ENCODE assay signal across 28 mouse cellular contexts in the genomic region with DNA sequence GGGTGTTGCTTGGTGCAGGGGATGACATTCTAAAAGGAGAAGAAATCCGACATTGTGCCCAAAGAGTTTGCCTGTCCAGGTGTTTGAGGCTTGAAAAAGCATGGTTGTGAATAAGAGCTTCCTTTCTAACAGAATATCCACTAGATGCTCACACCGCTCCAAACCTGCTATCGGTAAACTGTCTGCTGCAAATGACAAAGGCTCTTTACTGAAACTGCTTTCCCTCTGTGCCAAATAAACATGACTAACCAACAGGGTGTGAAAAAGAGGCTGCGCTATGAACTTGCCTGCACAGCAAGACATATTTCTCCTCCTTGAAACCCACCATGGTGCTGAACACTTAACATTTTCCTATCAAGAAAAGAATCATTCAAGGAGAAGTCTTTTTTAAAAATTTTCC. TPM values are rescaled to one million over a fixed set of nuclear protein-coding genes. Genes with fewer than 3 reads are reported as not detected.
DNase-seq lines count a peak whose midpoint lies in the region; ATAC-seq and TF ChIP-seq lines count a peak whose summit lies in the region.
"Had no signal": no experiment of that assay in that cellular context is flagged by ENCODE, and none has a peak within 500 bp of the region (broad histone marks: within the 10 kb centered on the region; RNA-seq: fewer than 3 reads in every experiment).

No protein-coding gene starts in this region.

- peaks cover 8% of the 10 kb centered on the region; the same call in 1 of the 2 replicates for H3K4me1 ChIP-seq in cerebellum, adult 2 months (ENCODE audit: control insufficient read depth, insufficient read depth, low read length)
- no peaks in the 10 kb centered on the region for H3K4me1 ChIP-seq in hindbrain, postnatal 0 days (ENCODE audit: insufficient read depth, low read length)
- H3K4me1 ChIP-seq in hindbrain, embryonic 14.5 days (replicated peaks; ENCODE audit: control insufficient read depth, insufficient read depth, low read length) = no peaks in the 10 kb centered on the region
- H3K4me1 ChIP-seq: embryonic facial prominence, embryonic 12.5 days; hindbrain, embryonic 10.5 days; intestine, embryonic 15.5 days; limb, embryonic 12.5 days; liver, embryonic 15.5 days; midbrain, embryonic 10.5 days; midbrain, embryonic 15.5 days; neural tube, embryonic 12.5 days had no signal

- no peak overlapping the region for H3K4me3 ChIP-seq in cerebellum, adult 2 months (replicated peaks; ENCODE audit: insufficient read depth, low read depth, low read length)
- H3K4me3 ChIP-seq in hindbrain, postnatal 0 days (ENCODE audit: low read length) = no peak overlapping the region
- H3K4me3 ChIP-seq in hindbrain, embryonic 14.5 days (replicated peaks; ENCODE audit: low read length) = no peak overlapping the region
- H3K4me3 ChIP-seq: embryonic facial prominence, embryonic 12.5 days; hindbrain, embryonic 10.5 days; intestine, embryonic 15.5 days; limb, embryonic 12.5 days; liver, embryonic 15.5 days; midbrain, embryonic 10.5 days; midbrain, embryonic 15.5 days; neural tube, embryonic 12.5 days had no signal

- TF ChIP-seq CTCF in cerebellum, adult 2 months (IDR thresholded peaks at IDR 0.05; ENCODE audit: borderline replicate concordance, insufficient read depth, low read depth, low read length) = no peak
- TF ChIP-seq CTCF in hindbrain, postnatal 0 days (IDR thresholded peaks at IDR 0.05; ENCODE audit: low read depth) = no peak

- peak; percentile 39 to 56 for DNase-seq in cerebellum, adult 2 months
- no peak for DNase-seq in cerebellum, adult 11 months
- peak; percentile 35 for DNase-seq in hindbrain, postnatal 0 days (ENCODE audit: low spot score)
- no peak for DNase-seq in hindbrain, embryonic 14.5 days (ENCODE audit: low spot score)
- DNase-seq in cerebellum, postnatal 14 days = peak; percentile 9 to 53
- DNase-seq in layer of hippocampus, postnatal 25 days (ENCODE audit: extremely low spot score in 1 of 2, low spot score in 1 of 2) = no peak
- DNase-seq: embryo, embryonic 11 days; heart, postnatal 14 days; kidney, adult 8-10 months; kidney, postnatal 4 days; lung, embryonic 14.5 days; right cerebral cortex, adult 18-20 months; thymus, adult 2 months; thymus, postnatal 36 days had no signal

- ATAC-seq in hindbrain, postnatal 0 days = no peak
- no peak for ATAC-seq in hindbrain, embryonic 14.5 days (ENCODE audit: low FRiP score)
- no peak for ATAC-seq in activated CD4-positive, CD25-positive, alpha-beta regulatory T cell, adult 4 months
- ATAC-seq: forebrain, embryonic 14.5 days; hindbrain, embryonic 16.5 days; intestine, embryonic 15.5 days; midbrain, embryonic 15.5 days had no signal

- WGBS in cerebellum, adult 2 months = 10% methylated on average over 4 of the region's 4 CpGs
- WGBS in hindbrain, postnatal 0 days = 72% methylated on average over 4 of the region's 4 CpGs
- 89% methylated on average over 4 of the region's 4 CpGs for WGBS in hindbrain, embryonic 14.5 days

- H3K36me3 ChIP-seq in hindbrain, postnatal 0 days (ENCODE audit: insufficient read depth, low read length) = no peaks in the 10 kb centered on the region
- H3K36me3 ChIP-seq in hindbrain, embryonic 14.5 days (replicated peaks; ENCODE audit: control insufficient read depth, insufficient read depth) = no peaks in the 10 kb centered on the region
- H3K36me3 ChIP-seq: embryonic facial prominence, embryonic 12.5 days; hindbrain, embryonic 10.5 days; intestine, embryonic 15.5 days; limb, embryonic 12.5 days; liver, embryonic 15.5 days; midbrain, embryonic 10.5 days; midbrain, embryonic 15.5 days; neural tube, embryonic 12.5 days had no signal

- no peaks in the 10 kb centered on the region for H3K9me3 ChIP-seq in hindbrain, postnatal 0 days (ENCODE audit: low read length)
- no peaks in the 10 kb centered on the region for H3K9me3 ChIP-seq in hindbrain, embryonic 14.5 days (ENCODE audit: control insufficient read depth, low read length)
- H3K9me3 ChIP-seq: embryonic facial prominence, embryonic 12.5 days; hindbrain, embryonic 10.5 days; intestine, embryonic 15.5 days; limb, embryonic 12.5 days; liver, embryonic 15.5 days; midbrain, embryonic 10.5 days; midbrain, embryonic 15.5 days; neural tube, embryonic 12.5 days had no signal

- no peaks in the 10 kb centered on the region for H3K27me3 ChIP-seq in cerebellum, adult 2 months (ENCODE audit: control insufficient read depth, insufficient read depth, low read length)
- no peaks in the 10 kb centered on the region for H3K27me3 ChIP-seq in hindbrain, postnatal 0 days (ENCODE audit: insufficient read depth, low read length)
- H3K27me3 ChIP-seq in hindbrain, embryonic 14.5 days (ENCODE audit: control insufficient read depth, insufficient read depth, low read length) = no peaks in the 10 kb centered on the region
- H3K27me3 ChIP-seq: embryonic facial prominence, embryonic 12.5 days; intestine, embryonic 15.5 days; limb, embryonic 12.5 days; liver, embryonic 15.5 days; midbrain, embryonic 15.5 days; neural tube, embryonic 12.5 days; Patski had no signal

- H3K9ac ChIP-seq in hindbrain, postnatal 0 days (replicated peaks; ENCODE audit: low read length) = no peak overlapping the region
- no peak overlapping the region for H3K9ac ChIP-seq in hindbrain, embryonic 14.5 days
- H3K9ac ChIP-seq: embryonic facial prominence, embryonic 12.5 days; intestine, embryonic 15.5 days; limb, embryonic 12.5 days; liver, embryonic 15.5 days; lung, embryonic 14.5 days; midbrain, embryonic 15.5 days; neural tube, embryonic 12.5 days had no signal

- H3K4me2 ChIP-seq in hindbrain, postnatal 0 days (ENCODE audit: low read depth, low read length) = no peak overlapping the region
- H3K4me2 ChIP-seq in hindbrain, embryonic 14.5 days (replicated peaks) = no peak overlapping the region
- H3K4me2 ChIP-seq: embryonic facial prominence, embryonic 12.5 days; intestine, embryonic 15.5 days; limb, embryonic 12.5 days; liver, embryonic 15.5 days; lung, embryonic 14.5 days; midbrain, embryonic 15.5 days; neural tube, embryonic 12.5 days had no signal

- peak overlapping the region; percentile 63; the same call in 1 of the 2 replicates for H3K27ac ChIP-seq in cerebellum, adult 2 months (ENCODE audit: insufficient read depth, low read length)
- no peak overlapping the region for H3K27ac ChIP-seq in hindbrain, postnatal 0 days
- H3K27ac ChIP-seq in hindbrain, embryonic 14.5 days = no peak overlapping the region
- H3K27ac ChIP-seq: embryonic facial prominence, embryonic 12.5 days; hindbrain, embryonic 10.5 days; intestine, embryonic 15.5 days; kidney, postnatal 0 days; limb, embryonic 12.5 days; liver, embryonic 15.5 days; midbrain, embryonic 10.5 days; midbrain, embryonic 15.5 days; neural tube, embryonic 12.5 days; stomach, postnatal 0 days had no signal

- TF ChIP-seq POLR2A in cerebellum, adult 2 months (IDR thresholded peaks at IDR 0.05; ENCODE audit: borderline replicate concordance, insufficient read depth, low read length) = no peak

RNA-seq across cellular contexts. Expression of a gene that starts 27.2 kb away (rescaled TPM):
- polyA plus RNA-seq in cerebellum, adult 2 months (2012; rRNA removed) = 67.1 and 72.2 TPM in 2 replicates
- total RNA-seq in hindbrain, postnatal 0 days (2014; rRNA removed) = 75.7 and 82.1 TPM in 2 replicates
- polyA plus RNA-seq in hindbrain, postnatal 0 days (2015; fragmentation: Nextera tagmentation; extraction: Ambion mirVana) = 77.5 and 82.5 TPM in 2 replicates
- 92.5 and 93.7 TPM in 2 replicates for polyA plus RNA-seq in hindbrain, embryonic 14.5 days (2014; fragmentation: Nextera tagmentation; extraction: Ambion mirVana)
- polyA plus RNA-seq in activated CD4-positive, CD25-positive, alpha-beta regulatory T cell, adult 4 months (2017; shearing (Covaris generic)) = 10 to 100 TPM in 1 of 2 experiments, 1 to 10 TPM in 1; 8.5 to 10.4 TPM
- total RNA-seq in layer of hippocampus, postnatal 25 days (2021) = 10 to 100 TPM; 94.3 to 99.4 TPM

Comparison
In these comparisons a context has a peak if more than half of its experiments do, and no peak if none do; other contexts are left out.
1. DNase-seq: peak in cerebellum, adult 2 months (2 of 2), hindbrain, postnatal 0 days (single experiment) and cerebellum, postnatal 14 days (2 of 2); none in cerebellum, adult 11 months (single experiment), hindbrain, embryonic 14.5 days (single experiment) and layer of hippocampus, postnatal 25 days (0 of 2).